Mouse (Mus musculus): ENCODE results near the gene Tmem131. TPM values are rescaled to one million over a fixed set of nuclear protein-coding genes. Genes with fewer than 3 reads are reported as not detected.

Tmem131 gene
- total RNA-seq, 2 experiments from 2014 or later, result 168 to 214 TPM

- ATAC-seq (replicated peaks; ENCODE audit: low FRiP score, poor library complexity, severe bottlenecking), result no peak
Measured at GRCm38 (mm10) chr1:36804833-36805232, 138.6 kb downstream of the Tmem131 start.

- no peak for ATAC-seq (replicated peaks; ENCODE audit: low FRiP score, poor library complexity, severe bottlenecking)
Measured at GRCm38 (mm10) chr1:36804259-36804658, 139.2 kb downstream of the Tmem131 start.

- ATAC-seq (replicated peaks; ENCODE audit: low FRiP score, poor library complexity, severe bottlenecking), result no peak
Measured at GRCm38 (mm10) chr1:36800379-36801011, 143.0 kb downstream of the Tmem131 start.

- no peak for ATAC-seq (replicated peaks; ENCODE audit: low FRiP score, poor library complexity, severe bottlenecking)
Measured at GRCm38 (mm10) chr1:36797481-36797880, 146.0 kb downstream of the Tmem131 start.

GRCm38 (mm10) chr1:36796711-36797110 is 146.8 kb downstream of the Tmem131 start:
- ATAC-seq (replicated peaks; ENCODE audit: low FRiP score, poor library complexity, severe bottlenecking), result no peak

- ATAC-seq (replicated peaks; ENCODE audit: low FRiP score, poor library complexity, severe bottlenecking), result no peak
Measured at GRCm38 (mm10) chr1:36789416-36789815, 154.1 kb downstream of the Tmem131 start.

GRCm38 (mm10) chr1:36786377-36786776 is 157.1 kb downstream of the Tmem131 start:
- ATAC-seq (replicated peaks; ENCODE audit: low FRiP score, poor library complexity, severe bottlenecking), result 0 out of 2 replicates have a peak, but pooled peaks have one; percentile 22

- no peak for ATAC-seq (replicated peaks; ENCODE audit: low FRiP score, poor library complexity, severe bottlenecking)
Measured at GRCm38 (mm10) chr1:36785238-36785641, 158.2 kb downstream of the Tmem131 start.

- ATAC-seq (replicated peaks; ENCODE audit: low FRiP score, poor library complexity, severe bottlenecking), result peak; percentile 81
Measured at GRCm38 (mm10) chr1:36784365-36785134, 158.9 kb downstream of the Tmem131 start.

GRCm38 (mm10) chr1:36782476-36782875 is 161.0 kb downstream of the Tmem131 start:
- ATAC-seq (replicated peaks; ENCODE audit: low FRiP score, poor library complexity, severe bottlenecking), result no peak

GRCm38 (mm10) chr1:36780793-36781192 is 162.7 kb downstream of the Tmem131 start:
- ATAC-seq (replicated peaks; ENCODE audit: low FRiP score, poor library complexity, severe bottlenecking), result no peak

GRCm38 (mm10) chr1:36772198-36772934 is 171.1 kb downstream of the Tmem131 start:
- ATAC-seq (replicated peaks; ENCODE audit: low FRiP score, poor library complexity, severe bottlenecking), result no peak

GRCm38 (mm10) chr1:36770998-36771397 is 172.5 kb downstream of the Tmem131 start:
- ATAC-seq (replicated peaks; ENCODE audit: low FRiP score, poor library complexity, severe bottlenecking), result no peak

- no peak for ATAC-seq (replicated peaks; ENCODE audit: low FRiP score, poor library complexity, severe bottlenecking)
Measured at GRCm38 (mm10) chr1:36769951-36770350, 173.5 kb downstream of the Tmem131 start.

- no peak for ATAC-seq (replicated peaks; ENCODE audit: low FRiP score, poor library complexity, severe bottlenecking)
Measured at GRCm38 (mm10) chr1:36768786-36769185, 174.7 kb downstream of the Tmem131 start.

- no peak for ATAC-seq (replicated peaks; ENCODE audit: low FRiP score, poor library complexity, severe bottlenecking)
Measured at GRCm38 (mm10) chr1:36767321-36767720, 176.1 kb downstream of the Tmem131 start.

GRCm38 (mm10) chr1:36766431-36767205 is 176.8 kb downstream of the Tmem131 start:
- ATAC-seq (replicated peaks; ENCODE audit: low FRiP score, poor library complexity, severe bottlenecking), result no peak

- no peak for ATAC-seq (replicated peaks; ENCODE audit: low FRiP score, poor library complexity, severe bottlenecking)
Measured at GRCm38 (mm10) chr1:36761568-36761967, 181.9 kb downstream of the Tmem131 start, which contains the start of gene Zap70. Gene Zap70 (plus strand): TSS chr1:36761798.

GRCm38 (mm10) chr1:36761061-36761460 is 182.4 kb downstream of the Tmem131 start:
- no peak for ATAC-seq (replicated peaks; ENCODE audit: low FRiP score, poor library complexity, severe bottlenecking)

GRCm38 (mm10) chr1:36760401-36760800 is 183.1 kb downstream of the Tmem131 start:
- ATAC-seq (replicated peaks; ENCODE audit: low FRiP score, poor library complexity, severe bottlenecking), result no peak
